Mouse (Mus musculus): ENCODE data around the gene Map4k2. TPM values are rescaled to one million over a fixed set of nuclear protein-coding genes. Genes with fewer than 3 reads are reported as not detected.

Map4k2 gene
- polyA plus RNA-seq (2016; fragmentation: Nextera tagmentation; extraction: Ambion mirVana): 11.3 and 13.8 TPM in 2 replicates

DNA sequence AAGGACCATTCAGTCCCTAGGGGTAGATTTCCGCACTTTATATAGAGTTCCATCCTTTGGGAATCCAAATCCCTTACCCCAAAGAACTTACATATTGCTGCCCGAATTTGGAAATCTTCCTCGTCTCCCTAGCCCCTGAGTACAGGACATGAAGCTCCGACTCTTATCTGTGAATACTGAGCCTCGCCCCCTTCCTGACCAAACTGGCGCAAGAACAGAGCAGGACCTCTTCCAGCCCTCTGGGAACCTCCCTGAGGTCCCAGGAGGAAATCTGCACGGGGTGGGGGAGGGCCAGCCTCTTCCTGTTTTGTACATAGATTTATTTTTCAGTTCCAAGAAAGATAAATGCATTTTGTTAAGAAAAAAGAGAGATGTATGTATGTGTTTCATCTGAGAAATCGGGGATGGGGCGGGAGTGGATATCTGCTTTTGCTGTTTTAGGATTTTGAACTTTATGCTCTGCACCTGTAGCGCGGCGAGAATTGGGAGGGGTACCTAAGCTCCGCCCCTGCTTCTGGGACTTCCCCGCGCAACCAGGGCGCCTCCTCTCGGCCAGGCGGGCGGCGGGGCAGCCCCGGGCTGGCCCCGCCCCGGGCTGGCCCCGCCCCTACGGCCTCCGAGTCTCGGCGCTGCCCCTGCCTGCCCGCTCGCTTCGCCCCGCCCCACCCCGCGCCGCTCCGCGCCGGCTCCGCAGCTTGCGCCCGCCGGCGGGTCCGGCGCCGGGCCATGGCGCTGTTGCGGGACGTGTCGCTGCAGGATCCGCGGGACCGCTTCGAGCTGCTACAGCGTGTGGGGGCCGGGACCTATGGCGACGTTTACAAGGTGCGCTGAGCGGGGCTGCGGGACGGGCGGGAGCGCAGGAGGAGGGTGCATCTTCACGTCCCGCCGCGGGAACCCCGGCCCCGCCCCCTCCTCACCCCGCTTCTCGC is at the start of gene Map4k2:
Gene Map4k2, plus strand, starts transcription at position 612 of the 929 bp plus-strand sequence.
- Histone ChIP-seq H3K36me3 (peaks cover 80% of the 10 kb centered on the region), H3K9me3 (replicated peaks) (no peaks in the 10 kb centered on the region), H3K4me1 (peaks cover 52% of the 10 kb centered on the region), H3K27ac (replicated peaks) (peak within 1 kb of the TSS; percentile 82), H3K4me3 (peak within 1 kb of the TSS; percentile 77), H3K27me3 (ENCODE audit: low read depth, poor library complexity, severe bottlenecking) (peaks cover 10% of the 10 kb centered on the region; the same call in 1 of the 2 replicates)
- DNase-seq (ENCODE audit: low spot score): peak; percentile 75
- WGBS: 7% methylated on average over 71 of the region's 72 CpGs

DNA sequence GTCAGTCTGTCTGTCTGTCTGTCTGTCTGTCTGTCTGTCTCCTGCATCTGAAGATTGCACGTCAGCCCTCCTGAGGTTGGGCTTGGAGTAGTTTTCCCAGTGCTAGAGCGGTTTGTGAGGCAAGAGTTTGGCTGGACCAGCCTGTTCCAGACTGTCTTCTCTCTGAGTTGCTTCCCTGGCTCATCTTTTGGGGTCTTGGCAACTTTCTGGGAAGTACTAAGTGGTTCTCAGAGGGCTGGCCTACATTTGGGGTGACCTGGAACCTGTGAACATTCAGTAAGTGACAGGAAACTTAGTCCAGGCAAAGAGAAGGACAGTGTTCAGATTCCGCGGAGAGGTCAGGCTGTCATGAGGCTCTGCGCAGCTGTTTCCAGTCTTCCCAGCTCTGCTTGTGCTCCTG is 48.7 kb upstream of the Map4k2 start:
- Histone ChIP-seq H3K9me3 (replicated peaks) (no peaks in the 10 kb centered on the region), H3K27ac (replicated peaks) (no peak overlapping the region), H3K4me3 (no peak overlapping the region), H3K27me3 (ENCODE audit: low read depth, poor library complexity, severe bottlenecking) (no peaks in the 10 kb centered on the region), H3K4me1 (peaks cover 12% of the 10 kb centered on the region; the same call in 1 of the 2 replicates), H3K36me3 (peaks cover 92% of the 10 kb centered on the region)
- WGBS: 91% methylated on average over 5 of the region's 5 CpGs
- DNase-seq (ENCODE audit: low spot score): no peak

DNA sequence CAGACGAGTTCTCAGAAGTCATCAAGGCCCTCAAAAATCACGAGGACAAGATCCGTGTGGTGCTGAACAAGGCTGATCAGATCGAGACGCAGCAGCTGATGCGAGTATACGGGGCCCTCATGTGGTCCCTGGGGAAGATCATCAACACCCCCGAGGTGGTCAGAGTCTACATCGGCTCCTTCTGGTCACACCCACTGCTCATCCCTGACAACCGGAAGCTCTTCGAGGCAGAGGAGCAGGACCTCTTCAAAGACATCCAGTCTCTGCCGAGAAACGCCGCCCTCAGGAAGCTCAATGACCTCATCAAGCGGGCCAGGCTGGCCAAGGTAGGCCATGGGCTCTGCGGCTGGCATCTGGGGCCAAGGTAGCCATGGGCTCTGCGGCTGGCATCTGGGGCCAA is 46.6 kb upstream of the Map4k2 start:
- H3K36me3 ChIP-seq: peaks cover 97% of the 10 kb centered on the region
- H3K27ac ChIP-seq (replicated peaks): no peak overlapping the region
- no peak overlapping the region for H3K4me3 ChIP-seq
- no peaks in the 10 kb centered on the region for H3K27me3 ChIP-seq (ENCODE audit: low read depth, poor library complexity, severe bottlenecking)
- 0 out of 2 replicates have a peak, but pooled peaks cover 6% of the 10 kb centered on the region for H3K4me1 ChIP-seq
- DNase-seq (ENCODE audit: low spot score): no peak
- 94% methylated on average over 17 of the region's 17 CpGs for WGBS
- no peaks in the 10 kb centered on the region for H3K9me3 ChIP-seq (replicated peaks)

DNA sequence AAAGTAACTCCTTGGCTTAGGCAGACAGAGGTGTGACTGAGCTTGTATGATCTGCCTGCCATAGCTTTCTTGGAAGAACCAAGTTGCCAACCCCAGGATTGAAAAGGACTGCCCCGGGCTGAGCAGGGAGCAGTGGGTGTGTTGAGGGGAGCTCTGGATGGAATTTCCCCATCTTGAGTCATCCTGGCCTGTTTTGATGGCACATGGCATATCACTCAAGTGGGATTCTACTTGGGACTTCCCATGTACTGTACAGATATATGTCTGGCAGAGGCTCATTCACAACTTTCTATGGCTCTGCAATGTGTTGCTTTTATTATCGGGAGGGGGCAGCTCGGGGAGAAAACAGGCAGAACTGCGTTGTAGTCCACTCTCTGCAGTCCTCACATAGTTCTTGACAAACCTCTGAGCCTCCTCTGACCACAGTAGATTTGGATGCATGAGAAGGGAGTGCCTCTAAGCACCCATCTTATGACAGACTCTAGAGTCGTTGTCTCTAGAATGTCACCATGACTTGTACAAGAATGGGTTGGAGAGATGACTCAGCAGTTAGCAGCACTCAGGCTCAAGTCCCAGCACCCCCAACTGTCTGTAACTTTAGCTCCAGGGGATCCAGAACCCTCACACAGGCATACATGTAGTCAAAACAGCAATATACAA is 44.3 kb upstream of the Map4k2 start:
- 89% methylated on average over 5 of the region's 5 CpGs for WGBS
- Histone ChIP-seq H3K4me3 (no peak overlapping the region), H3K9me3 (replicated peaks) (no peaks in the 10 kb centered on the region), H3K27me3 (ENCODE audit: low read depth, poor library complexity, severe bottlenecking) (no peaks in the 10 kb centered on the region), H3K36me3 (peaks cover 92% of the 10 kb centered on the region), H3K4me1 (peaks cover 6% of the 10 kb centered on the region), H3K27ac (replicated peaks) (no peak overlapping the region)
- no peak for DNase-seq (ENCODE audit: low spot score)

DNA sequence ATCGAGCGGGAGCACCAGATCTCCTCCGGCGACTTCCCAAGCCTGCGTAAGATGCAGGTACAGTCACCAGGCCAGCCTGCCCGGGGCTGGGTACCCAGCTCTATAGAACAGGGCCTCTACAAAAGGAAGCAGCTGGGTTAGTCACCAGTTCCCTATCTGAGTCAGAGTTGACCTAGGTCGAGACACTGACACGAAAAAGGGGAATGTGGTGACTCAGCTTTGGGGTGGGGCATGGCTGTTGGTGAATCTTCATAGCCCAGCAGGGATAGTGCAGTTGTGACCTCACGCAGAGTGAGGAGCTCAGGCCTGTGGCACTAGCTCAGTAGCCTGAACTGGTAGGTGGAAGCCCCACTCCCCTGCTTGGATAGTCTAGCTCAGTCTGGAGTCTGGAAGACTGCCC is 43.3 kb upstream of the Map4k2 start:
- no peak for DNase-seq (ENCODE audit: low spot score)
- no peak overlapping the region for H3K4me3 ChIP-seq
- H3K27ac ChIP-seq (replicated peaks): no peak overlapping the region
- peaks cover 8% of the 10 kb centered on the region for H3K4me1 ChIP-seq
- WGBS: 93% methylated on average over 9 of the region's 9 CpGs
- no peaks in the 10 kb centered on the region for H3K9me3 ChIP-seq (replicated peaks)
- H3K36me3 ChIP-seq: peaks cover 82% of the 10 kb centered on the region
- no peaks in the 10 kb centered on the region for H3K27me3 ChIP-seq (ENCODE audit: low read depth, poor library complexity, severe bottlenecking)

DNA sequence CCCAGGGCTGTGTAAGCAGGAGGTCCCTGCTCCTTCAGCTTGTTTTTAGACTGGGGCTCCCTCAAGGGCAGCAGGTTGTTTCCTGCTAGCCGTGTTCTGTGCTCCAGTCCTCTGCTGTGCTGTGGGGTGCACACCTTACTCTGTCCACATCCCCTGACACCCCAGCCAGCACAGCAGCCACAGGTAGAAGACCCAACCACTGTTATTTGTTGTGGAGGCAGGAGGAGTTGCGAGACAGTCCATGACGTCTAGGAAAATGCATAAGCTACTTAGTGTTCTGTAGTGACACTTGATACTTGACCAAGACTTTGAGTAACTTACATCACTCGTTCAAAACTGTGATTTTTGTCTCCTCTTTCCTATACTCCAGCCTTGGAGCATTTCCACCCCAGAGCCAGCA is 41.9 kb upstream of the Map4k2 start:
- Histone ChIP-seq H3K27me3 (ENCODE audit: low read depth, poor library complexity, severe bottlenecking) (no peaks in the 10 kb centered on the region), H3K4me1 (peaks cover 9% of the 10 kb centered on the region), H3K9me3 (replicated peaks) (no peaks in the 10 kb centered on the region), H3K27ac (replicated peaks) (no peak overlapping the region), H3K36me3 (peaks cover 68% of the 10 kb centered on the region), H3K4me3 (no peak overlapping the region)
- DNase-seq (ENCODE audit: low spot score): no peak
- 84% methylated on average over 4 of the region's 4 CpGs for WGBS

DNA sequence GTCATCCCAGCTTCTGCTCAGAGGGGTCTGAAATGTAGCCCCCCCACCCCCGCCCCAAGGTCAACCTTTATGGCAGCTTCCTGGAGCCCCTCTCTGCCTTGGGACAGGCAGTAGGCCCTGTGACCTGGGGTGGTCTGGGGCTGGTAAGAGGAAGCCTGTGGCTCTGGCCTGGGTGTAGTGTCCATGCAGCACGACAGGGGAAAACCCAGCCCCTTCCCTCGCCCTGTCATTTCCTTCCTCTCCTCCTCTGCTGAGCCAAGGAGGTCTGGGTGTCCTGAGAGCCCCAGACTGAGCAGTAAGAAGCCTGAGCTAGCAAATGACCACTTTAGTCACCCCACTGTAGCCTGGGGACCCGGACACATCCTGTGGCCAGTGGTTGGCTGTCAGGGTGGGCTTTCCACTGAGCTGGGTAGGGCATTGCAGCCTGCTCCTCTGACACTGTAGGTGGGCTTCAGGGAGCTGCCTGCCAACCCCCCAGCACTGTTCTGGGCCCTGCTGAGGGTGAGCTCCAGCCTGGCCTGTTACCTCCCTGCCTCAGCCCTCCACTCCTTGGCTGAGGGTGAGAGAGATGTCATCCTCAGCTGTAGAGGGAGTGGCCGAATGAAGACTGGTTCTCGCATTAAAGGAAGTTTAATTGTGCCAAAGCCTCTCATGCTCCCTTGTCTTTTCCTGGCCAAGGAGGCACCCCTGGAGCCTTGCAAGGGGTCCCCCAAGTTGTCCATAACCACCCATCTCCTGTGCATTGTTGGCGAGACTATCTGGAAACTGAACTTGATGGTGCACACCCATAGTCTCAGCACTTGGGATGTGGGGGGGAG is 41.3 kb upstream of the Map4k2 start:
- no peak overlapping the region for H3K4me3 ChIP-seq
- peaks cover 62% of the 10 kb centered on the region for H3K36me3 ChIP-seq
- WGBS: 80% methylated on average over 7 of the region's 7 CpGs

DNA sequence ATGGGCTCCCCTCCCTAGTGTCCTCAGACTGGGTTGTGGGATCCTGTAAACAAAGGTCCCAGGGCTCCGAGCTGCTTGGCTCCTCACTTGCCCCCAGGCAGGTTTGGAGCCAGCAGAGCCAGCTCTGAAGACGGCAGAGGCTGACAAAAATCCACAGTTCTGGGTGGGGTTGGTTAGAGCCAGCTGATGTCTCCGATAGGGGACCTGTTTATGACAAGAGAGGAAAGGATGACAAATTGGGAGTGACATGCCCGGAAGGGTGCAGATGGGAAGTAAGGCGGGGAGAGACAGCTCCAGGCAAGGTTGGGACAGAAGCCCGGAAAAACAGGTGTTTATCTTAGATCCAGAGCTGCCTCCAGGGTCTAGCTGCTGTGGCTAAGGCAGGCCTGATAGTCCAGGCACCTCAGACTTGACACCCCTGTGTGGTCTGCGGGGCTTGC is 40.5 kb upstream of the Map4k2 start:
- DNase-seq (ENCODE audit: low spot score): no peak
- Histone ChIP-seq H3K36me3 (peaks cover 54% of the 10 kb centered on the region), H3K27me3 (ENCODE audit: low read depth, poor library complexity, severe bottlenecking) (no peaks in the 10 kb centered on the region), H3K27ac (replicated peaks) (no peak overlapping the region), H3K4me1 (peaks cover 14% of the 10 kb centered on the region), H3K9me3 (replicated peaks) (no peaks in the 10 kb centered on the region), H3K4me3 (no peak overlapping the region)
- 79% methylated on average over 7 of the region's 7 CpGs for WGBS

More for the DNA sequence above, 41.3 kb upstream of the Map4k2 start:
- DNase-seq (ENCODE audit: low spot score): no peak
- Histone ChIP-seq H3K9me3 (replicated peaks) (no peaks in the 10 kb centered on the region), H3K27ac (replicated peaks) (peak overlapping the region; percentile 60; the same call in 1 of the 2 replicates), H3K4me1 (peaks cover 12% of the 10 kb centered on the region), H3K27me3 (ENCODE audit: low read depth, poor library complexity, severe bottlenecking) (no peaks in the 10 kb centered on the region)

DNA sequence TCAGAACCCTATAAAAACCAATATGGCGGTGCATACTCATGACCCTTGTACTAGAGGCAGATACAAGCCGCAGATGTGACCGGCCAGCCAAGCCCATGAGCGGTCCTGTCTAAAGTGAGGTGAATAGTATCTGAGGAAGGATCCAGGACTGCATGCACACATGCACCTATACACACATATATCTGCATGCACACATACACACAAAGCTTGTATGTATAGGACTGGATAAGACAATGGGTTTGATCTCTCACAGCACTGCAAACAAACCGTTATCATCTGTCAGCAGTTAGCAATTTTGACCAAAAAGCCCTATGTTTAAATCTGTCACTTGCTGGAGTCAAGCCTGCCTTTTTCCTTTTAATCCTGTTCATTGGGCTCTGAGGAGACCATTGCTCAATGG is 38.8 kb upstream of the Map4k2 start:
- no peaks in the 10 kb centered on the region for H3K9me3 ChIP-seq (replicated peaks)
- no peak overlapping the region for H3K4me3 ChIP-seq
- no peak overlapping the region for H3K27ac ChIP-seq (replicated peaks)
- DNase-seq (ENCODE audit: low spot score): no peak
- 94% methylated on average over 5 of the region's 5 CpGs for whole genome bisulfite sequencing
- peaks cover 30% of the 10 kb centered on the region for H3K4me1 ChIP-seq
- H3K27me3 ChIP-seq (ENCODE audit: low read depth, poor library complexity, severe bottlenecking): peaks cover under 1% of the 10 kb centered on the region; the same call in 1 of the 2 replicates
- peaks cover 37% of the 10 kb centered on the region for H3K36me3 ChIP-seq

DNA sequence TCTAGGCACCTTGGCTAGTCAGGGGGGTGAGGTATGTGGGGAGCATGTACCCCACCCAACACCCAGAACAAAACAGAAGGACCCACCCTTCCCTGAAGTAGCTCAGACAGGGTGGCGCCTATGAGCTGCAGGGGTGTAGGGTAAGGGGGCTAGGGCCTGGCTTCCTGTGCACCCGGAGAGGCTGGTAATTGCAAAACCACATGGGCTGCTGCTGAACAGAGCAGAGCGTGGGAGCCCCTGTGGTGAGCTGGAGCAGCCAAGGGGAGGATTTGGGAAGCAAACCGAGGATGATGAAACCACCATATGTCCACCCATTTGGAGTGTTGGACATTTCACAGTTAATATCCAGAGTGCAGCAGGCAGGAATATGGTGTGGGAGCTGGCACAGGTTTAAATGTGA is 38.4 kb upstream of the Map4k2 start:
- H3K4me3 ChIP-seq: 0 out of 2 replicates have a peak overlapping the region, but pooled peaks have one; percentile 7
- peaks cover 5% of the 10 kb centered on the region for H3K27me3 ChIP-seq (ENCODE audit: low read depth, poor library complexity, severe bottlenecking)
- H3K9me3 ChIP-seq (replicated peaks): no peaks in the 10 kb centered on the region
- WGBS: 45% methylated on average over 4 of the region's 4 CpGs
- peaks cover 34% of the 10 kb centered on the region for H3K4me1 ChIP-seq
- H3K27ac ChIP-seq (replicated peaks): no peak overlapping the region
- DNase-seq (ENCODE audit: low spot score): no peak
- H3K36me3 ChIP-seq: peaks cover 33% of the 10 kb centered on the region

DNA sequence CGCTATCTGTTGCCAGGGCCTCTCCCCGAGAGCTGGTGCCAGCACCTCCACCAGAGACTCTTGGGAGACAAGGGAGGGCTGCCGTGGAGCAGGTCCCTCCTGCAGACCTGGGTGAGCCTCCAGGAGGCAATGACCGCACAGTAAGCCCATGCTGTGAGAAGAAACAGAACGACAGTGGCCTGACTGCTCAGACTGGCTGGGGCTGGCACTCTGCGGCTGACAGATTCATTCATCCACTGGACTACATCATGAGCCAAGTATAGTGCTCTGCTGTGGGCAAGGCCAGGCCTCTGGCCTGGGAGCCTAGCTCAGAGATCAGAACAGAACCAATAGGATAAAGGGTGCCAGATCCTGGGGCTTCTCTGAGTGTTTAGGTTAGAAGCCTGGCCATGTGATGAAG is 37.1 kb upstream of the Map4k2 start:
- Histone ChIP-seq H3K4me1 (peaks cover 46% of the 10 kb centered on the region), H3K27me3 (ENCODE audit: low read depth, poor library complexity, severe bottlenecking) (peaks cover 10% of the 10 kb centered on the region), H3K9me3 (replicated peaks) (no peaks in the 10 kb centered on the region), H3K36me3 (peaks cover 20% of the 10 kb centered on the region), H3K27ac (replicated peaks) (0 out of 2 replicates have a peak overlapping the region, but pooled peaks have one; percentile 9), H3K4me3 (no peak overlapping the region)
- 84% methylated on average over 6 of the region's 6 CpGs for WGBS
- DNase-seq (ENCODE audit: low spot score): no peak

Data from midbrain, embryonic 10.5 days (tissue).